ENCODE assay signal across 8 mouse cellular contexts in the genomic region with DNA sequence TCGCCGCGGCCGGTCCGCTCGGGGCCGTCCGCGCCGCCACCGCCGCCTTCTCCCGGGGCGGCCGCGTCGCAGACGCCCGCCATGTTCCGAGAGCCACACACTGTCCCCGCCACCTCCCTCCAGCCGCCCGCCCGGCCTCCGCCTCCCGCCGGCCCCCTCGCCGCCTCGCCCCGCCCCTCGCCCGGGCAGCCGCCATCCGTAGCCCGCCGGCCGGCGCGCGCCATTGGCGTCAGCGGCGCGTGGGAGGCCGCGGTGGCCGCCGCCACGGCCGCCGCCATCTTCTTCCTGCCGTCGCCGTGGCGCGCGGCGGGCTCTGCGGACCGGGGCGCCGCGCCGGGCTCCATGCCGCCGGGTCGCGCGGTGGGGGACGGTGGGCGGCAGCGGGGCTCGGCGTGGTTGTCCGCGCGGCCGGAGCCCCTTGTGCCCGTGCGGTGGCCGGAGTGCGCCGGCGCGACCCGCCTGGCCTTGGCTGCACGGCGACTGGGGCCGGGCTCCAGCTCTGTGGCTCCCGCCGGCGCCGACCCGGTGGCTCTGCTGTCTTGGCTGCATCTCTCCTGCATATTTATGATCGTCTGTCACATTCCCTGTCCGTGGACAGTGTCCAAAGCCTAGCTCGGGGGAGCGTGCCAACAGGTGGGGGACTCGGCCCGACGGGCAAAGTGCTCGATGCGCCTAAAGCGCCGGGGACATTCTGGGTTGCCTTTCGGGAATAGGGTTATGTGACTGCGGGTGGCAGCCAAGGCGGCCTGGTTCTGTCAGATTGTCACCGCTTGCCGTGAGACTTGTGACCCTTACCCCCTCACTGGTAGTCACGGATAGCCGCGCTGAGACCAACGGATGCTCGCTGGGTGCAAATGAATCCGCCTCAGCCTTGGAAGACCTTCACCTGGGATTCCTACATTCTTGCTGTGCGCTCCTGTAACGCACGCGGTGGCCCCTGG. TPM values are rescaled to one million over a fixed set of nuclear protein-coding genes. Genes with fewer than 3 reads are reported as not detected.
DNase-seq lines count a peak whose midpoint lies in the region; ATAC-seq and TF ChIP-seq lines count a peak whose summit lies in the region.

Gene Tapt1, minus strand, starts transcription at position 106 of the 941 bp plus-strand sequence.

- no peaks in the 10 kb centered on the region for H3K36me3 ChIP-seq in embryonic facial prominence, embryonic 14.5 days (ENCODE audit: control insufficient read depth, insufficient read depth, low read length)
- H3K36me3 ChIP-seq in limb, embryonic 14.5 days (ENCODE audit: control insufficient read depth, insufficient read depth, low read length) = peaks cover 3% of the 10 kb centered on the region; the same call in 1 of the 2 replicates
- no peaks in the 10 kb centered on the region for H3K36me3 ChIP-seq in midbrain, embryonic 16.5 days (ENCODE audit: control insufficient read depth, insufficient read depth, low read length)
- no peaks in the 10 kb centered on the region for H3K36me3 ChIP-seq in spleen, adult 2 months (ENCODE audit: control insufficient read depth, insufficient read depth, low read length)

- TF ChIP-seq POLR2A in limb, embryonic 14.5 days (IDR thresholded peaks at IDR 0.05; ENCODE audit: borderline replicate concordance, extremely low read depth, insufficient read depth, insufficient read length) = peak; percentile 11; the same call in 1 of the 2 replicates
- TF ChIP-seq POLR2A in spleen, adult 2 months (IDR thresholded peaks at IDR 0.05; ENCODE audit: low read depth, low read length) = peak; percentile 21; the same call in 1 of the 2 replicates

- peak within 1 kb of the TSS; percentile 87 for H3K4me3 ChIP-seq in embryonic facial prominence, embryonic 14.5 days (ENCODE audit: low read depth, low read length)
- H3K4me3 ChIP-seq in limb, embryonic 14.5 days (replicated peaks; ENCODE audit: low read length) = peak within 1 kb of the TSS; percentile 88
- peak within 1 kb of the TSS; percentile 89 for H3K4me3 ChIP-seq in midbrain, embryonic 16.5 days (ENCODE audit: low read depth, low read length)
- H3K4me3 ChIP-seq in spleen, adult 2 months (ENCODE audit: extremely low read depth, insufficient read depth, insufficient read length) = peak within 1 kb of the TSS; percentile 79

- peak within 1 kb of the TSS; percentile 97 for H3K9ac ChIP-seq in embryonic facial prominence, embryonic 14.5 days (ENCODE audit: low read depth, low read length)
- peak within 1 kb of the TSS; percentile 98 for H3K9ac ChIP-seq in limb, embryonic 14.5 days (ENCODE audit: low read depth, low read length, severe bottlenecking)
- peak within 1 kb of the TSS; percentile 89 for H3K9ac ChIP-seq in midbrain, embryonic 16.5 days (ENCODE audit: low read depth, low read length)

- no peak for TF ChIP-seq CTCF in spleen, adult 2 months (IDR thresholded peaks at IDR 0.05; ENCODE audit: extremely low read depth, insufficient read depth, insufficient read length, insufficient replicate concordance)

- H3K27ac ChIP-seq in embryonic facial prominence, embryonic 14.5 days (replicated peaks; ENCODE audit: low read depth, low read length) = peak within 1 kb of the TSS; percentile 92
- peak within 1 kb of the TSS; percentile 89 for H3K27ac ChIP-seq in limb, embryonic 14.5 days (replicated peaks; ENCODE audit: low read depth, low read length)
- H3K27ac ChIP-seq in midbrain, embryonic 16.5 days (ENCODE audit: low read length) = peak within 1 kb of the TSS; percentile 96
- peak within 1 kb of the TSS; percentile 85 for H3K27ac ChIP-seq in spleen, adult 2 months (ENCODE audit: insufficient read depth, low read length)

- no peaks in the 10 kb centered on the region for H3K27me3 ChIP-seq in embryonic facial prominence, embryonic 14.5 days (replicated peaks; ENCODE audit: control insufficient read depth, insufficient read depth, low read length)
- H3K27me3 ChIP-seq in limb, embryonic 14.5 days (ENCODE audit: control insufficient read depth, insufficient read depth, low read length) = no peaks in the 10 kb centered on the region
- no peaks in the 10 kb centered on the region for H3K27me3 ChIP-seq in midbrain, embryonic 16.5 days (ENCODE audit: control insufficient read depth, insufficient read depth, low read depth, low read length)
- H3K27me3 ChIP-seq in spleen, adult 2 months (ENCODE audit: control insufficient read depth, insufficient read depth, low read length) = no peaks in the 10 kb centered on the region

- WGBS in embryonic facial prominence, embryonic 14.5 days = under 1% methylated on average over 26 of the region's 121 CpGs
- under 1% methylated on average over 47 of the region's 121 CpGs for WGBS in limb, embryonic 14.5 days
- under 1% methylated on average over 66 of the region's 121 CpGs for WGBS in midbrain, embryonic 16.5 days
- WGBS in spleen, adult 2 months = under 1% methylated on average over 110 of the region's 121 CpGs

- DNase-seq in 3134 (ENCODE audit: extremely low read depth, insufficient read length, low spot score) = peak; percentile 72
- peak; percentile 69 to 72 for DNase-seq in adrenal gland, postnatal 4 days (ENCODE audit: low spot score in 2 of 2)
- peak; percentile 87 for DNase-seq in embryonic facial prominence, embryonic 14.5 days (ENCODE audit: low spot score)
- DNase-seq in heart, adult 8-10 months (ENCODE audit: low spot score) = peak; percentile 75
- DNase-seq in kidney, adult 9 months = peak; percentile 81
- DNase-seq in limb, embryonic 14.5 days (ENCODE audit: low spot score) = peak; percentile 75
- peak in 1 of 2 experiments; percentile 87 for DNase-seq in spleen, adult 2 months (ENCODE audit: low read depth in 1 of 2, low spot score in 2 of 2)

- peaks cover 15% of the 10 kb centered on the region for H3K4me1 ChIP-seq in embryonic facial prominence, embryonic 14.5 days (ENCODE audit: control insufficient read depth, insufficient read depth, low read length)
- H3K4me1 ChIP-seq in limb, embryonic 14.5 days (ENCODE audit: control insufficient read depth, insufficient read depth, low read length) = peaks cover 12% of the 10 kb centered on the region
- H3K4me1 ChIP-seq in midbrain, embryonic 16.5 days (ENCODE audit: control insufficient read depth, insufficient read depth, low read length) = peaks cover 25% of the 10 kb centered on the region
- peaks cover 13% of the 10 kb centered on the region for H3K4me1 ChIP-seq in spleen, adult 2 months (ENCODE audit: control insufficient read depth, insufficient read depth, insufficient read length)

- ATAC-seq in embryonic facial prominence, embryonic 14.5 days (ENCODE audit: low read depth) = peak; percentile 97
- ATAC-seq in limb, embryonic 14.5 days (ENCODE audit: low FRiP score, low read depth) = peak; percentile 96
- peak; percentile 98 for ATAC-seq in midbrain, embryonic 16.5 days

- no peaks in the 10 kb centered on the region for H3K9me3 ChIP-seq in embryonic facial prominence, embryonic 14.5 days (ENCODE audit: control insufficient read depth, low read length)
- no peaks in the 10 kb centered on the region for H3K9me3 ChIP-seq in limb, embryonic 14.5 days (ENCODE audit: control insufficient read depth, low read length)
- H3K9me3 ChIP-seq in midbrain, embryonic 16.5 days (replicated peaks; ENCODE audit: control insufficient read depth, low read length, poor library complexity, severe bottlenecking) = no peaks in the 10 kb centered on the region

- H3K4me2 ChIP-seq in embryonic facial prominence, embryonic 14.5 days (ENCODE audit: low read depth, low read length) = peak within 1 kb of the TSS; percentile 92
- peak within 1 kb of the TSS; percentile 68 for H3K4me2 ChIP-seq in limb, embryonic 14.5 days (replicated peaks; ENCODE audit: low read depth, low read length, severe bottlenecking)
- H3K4me2 ChIP-seq in midbrain, embryonic 16.5 days (ENCODE audit: low read length) = peak within 1 kb of the TSS; percentile 85

RNA-seq across cellular contexts. Expression of gene Tapt1, which starts in this region (rescaled TPM):
- total RNA-seq in adrenal gland, postnatal 4 days (2021) = 10 to 100 TPM; 45.8 to 48.3 TPM
- polyA plus RNA-seq in embryonic facial prominence, embryonic 14.5 days (2014; fragmentation: Nextera tagmentation; extraction: Ambion mirVana) = 34.5 and 37.6 TPM in 2 replicates
- total RNA-seq in heart, adult 8-10 months (2022) = 10 to 100 TPM; 17.6 to 26.4 (median 18.3) TPM
- 47.9 and 53.2 TPM in 2 replicates for polyA plus RNA-seq in limb, embryonic 14.5 days (2012; rRNA removed)
- 36.0 and 40.6 TPM in 2 replicates for polyA plus RNA-seq in limb, embryonic 14.5 days (2014; fragmentation: Nextera tagmentation; extraction: Ambion mirVana)
- 30.8 and 35.1 TPM in 2 replicates for polyA plus RNA-seq in midbrain, embryonic 16.5 days (2015; fragmentation: Nextera tagmentation; extraction: Ambion mirVana)
- 22.2 and 27.4 TPM in 2 replicates for polyA plus RNA-seq in spleen, adult 2 months (2012; rRNA removed)
